Comparison of ENCODE assay signal across 26 mouse cellular contexts in genomic region chr5:38541728-38542127, GRCm38 (mm10). TPM values are rescaled to one million over a fixed set of nuclear protein-coding genes. Genes with fewer than 3 reads are reported as not detected.
DNase-seq lines count a peak whose midpoint lies in the region; ATAC-seq lines count a peak whose summit lies in the region.
"Had no signal": no experiment of that assay in that cellular context is flagged by ENCODE, and none has a peak within 500 bp of the region (broad histone marks: within the 10 kb centered on the region; RNA-seq: fewer than 3 reads in every experiment).

No protein-coding gene starts in this region.

- H3K27me3 ChIP-seq in heart, embryonic 16.5 days (ENCODE audit: control insufficient read depth, insufficient read depth, low read length): no peaks in the 10 kb centered on the region
- H3K27me3 ChIP-seq: embryonic facial prominence, embryonic 12.5 days; limb, embryonic 13.5 days; lung, embryonic 15.5 days; neural tube, embryonic 12.5 days; Patski had no signal

- no peaks in the 10 kb centered on the region for H3K9me3 ChIP-seq in heart, embryonic 16.5 days (replicated peaks; ENCODE audit: control insufficient read depth, low read length)
- H3K9me3 ChIP-seq: embryonic facial prominence, embryonic 12.5 days; limb, embryonic 13.5 days; lung, embryonic 15.5 days; neural tube, embryonic 12.5 days had no signal

- peak overlapping the region; percentile 77 for H3K27ac ChIP-seq in brown adipose tissue, adult 24 weeks (replicated peaks; ENCODE audit: low read depth, low read length)
- peak overlapping the region; percentile 69 for H3K27ac ChIP-seq in heart, embryonic 16.5 days (ENCODE audit: low read length)
- H3K27ac ChIP-seq: embryonic facial prominence, embryonic 12.5 days; hindbrain, embryonic 14.5 days; limb, embryonic 13.5 days; lung, embryonic 15.5 days; neural tube, embryonic 12.5 days; stomach, postnatal 0 days had no signal

- ATAC-seq in heart, embryonic 16.5 days (replicated peaks; ENCODE audit: extremely low read depth, insufficient read depth, low FRiP score): peak; percentile 71
- ATAC-seq: forebrain, embryonic 14.5 days; intestine, postnatal 0 days; midbrain, embryonic 16.5 days; Patski had no signal

- intact Hi-C loops in gastrocnemius, postnatal 36 days (cut with DNase I): loop anchor here (2.0 kb wide), 1 partner anchor 19 kb away; no protein-coding TSS in a partner anchor
- intact Hi-C loops in heart, postnatal 25 days (cut with DNase I): no loop called here

- peaks cover 97% of the 10 kb centered on the region for H3K36me3 ChIP-seq in heart, embryonic 16.5 days (ENCODE audit: control insufficient read depth, insufficient read depth)

- no peak overlapping the region for H3K9ac ChIP-seq in heart, embryonic 16.5 days (ENCODE audit: low read length)
- H3K9ac ChIP-seq: embryonic facial prominence, embryonic 12.5 days; hindbrain, embryonic 14.5 days; limb, embryonic 13.5 days; lung, embryonic 15.5 days; neural tube, embryonic 12.5 days had no signal

- no peak overlapping the region for H3K4me2 ChIP-seq in heart, embryonic 16.5 days (ENCODE audit: low read depth, low read length)
- H3K4me2 ChIP-seq: embryonic facial prominence, embryonic 12.5 days; hindbrain, embryonic 14.5 days; limb, embryonic 13.5 days; liver, embryonic 11.5 days; lung, embryonic 15.5 days; midbrain, embryonic 11.5 days; neural tube, embryonic 12.5 days had no signal

- 72% methylated on average over 3 of the region's 3 CpGs for WGBS in heart, embryonic 16.5 days

- H3K4me3 ChIP-seq in brown adipose tissue, adult 24 weeks (ENCODE audit: insufficient read depth, low read depth, low read length): no peak overlapping the region
- no peak overlapping the region for H3K4me3 ChIP-seq in heart, embryonic 16.5 days (ENCODE audit: low read length)
- H3K4me3 ChIP-seq: embryonic facial prominence, embryonic 12.5 days; limb, embryonic 13.5 days; lung, embryonic 15.5 days; myocyte; neural tube, embryonic 12.5 days had no signal

- peak; percentile 22 to 50 for DNase-seq in gastrocnemius, adult 8-10 months (ENCODE audit: low spot score in 2 of 2)
- no peak for DNase-seq in gastrocnemius, postnatal 36 days
- DNase-seq in heart, adult 9 months (ENCODE audit: low spot score in 2 of 2): peak; percentile 45 to 51
- no peak for DNase-seq in heart, postnatal 25 days (ENCODE audit: low spot score)
- no peak for DNase-seq in lung, postnatal 36 days
- DNase-seq: adrenal gland, postnatal 10 days; cerebellum, adult 11-12 months; cerebellum, adult 9-11 months; embryo, embryonic 11 days; kidney, postnatal 4 days; right cerebral cortex, adult 18-20 months had no signal

- H3K4me1 ChIP-seq in brown adipose tissue, adult 24 weeks (ENCODE audit: control insufficient read depth, insufficient read depth, insufficient read length, low read length): peaks cover 5% of the 10 kb centered on the region
- peaks cover 35% of the 10 kb centered on the region for H3K4me1 ChIP-seq in heart, embryonic 16.5 days (ENCODE audit: control insufficient read depth, insufficient read depth, low read length)
- H3K4me1 ChIP-seq: embryonic facial prominence, embryonic 12.5 days; lung, embryonic 15.5 days; neural tube, embryonic 12.5 days had no signal

RNA-seq across cellular contexts. Expression of gene Wdr1, which starts 21.3 kb away (rescaled TPM):
- 10 to 100 TPM; 35.3 to 43.7 (median 38.8) TPM for total RNA-seq in gastrocnemius, adult 8-10 months (2022)
- 10 to 100 TPM; 54.1 to 58.0 TPM for total RNA-seq in gastrocnemius, postnatal 36 days (2021)
- total RNA-seq in heart, postnatal 25 days (2021): 100 to 1,000 TPM; 129 to 137 TPM
- 48.4 and 56.3 TPM in 2 replicates for polyA plus RNA-seq in brown adipose tissue, adult 24 weeks (2012; ENCODE audit: insufficient read depth, insufficient read length, missing spikeins)
- 241 and 256 TPM in 2 replicates for polyA plus RNA-seq in heart, embryonic 16.5 days (2015; fragmentation: Nextera tagmentation; extraction: Ambion mirVana)

RNA-seq across cellular contexts. Expression of gene Slc2a9, which starts 38.8 kb away (rescaled TPM):
- total RNA-seq in gastrocnemius, adult 8-10 months (2022): under 1 TPM; 0.31 to 0.92 (median 0.61) TPM
- under 1 TPM; 0.44 to 0.59 TPM for total RNA-seq in gastrocnemius, postnatal 36 days (2021)
- 1 to 10 TPM; 1.1 to 1.6 TPM for total RNA-seq in heart, postnatal 25 days (2021)
- polyA plus RNA-seq in brown adipose tissue, adult 24 weeks (2012; ENCODE audit: insufficient read depth, insufficient read length, missing spikeins): 0.83 and 1.9 TPM in 2 replicates
- 0.62 and 0.64 TPM in 2 replicates for polyA plus RNA-seq in heart, embryonic 16.5 days (2015; fragmentation: Nextera tagmentation; extraction: Ambion mirVana)

Comparison
In these comparisons a context has a peak if more than half of its experiments do, and no peak if none do; other contexts are left out.
1. DNase-seq: peak in gastrocnemius, adult 8-10 months (2 of 2) and heart, adult 9 months (2 of 2); none in gastrocnemius, postnatal 36 days (0 of 2), heart, postnatal 25 days (single experiment) and lung, postnatal 36 days (single experiment).